Mouse (Mus musculus): ENCODE measurements around the gene Bok. TPM values are rescaled to one million over a fixed set of nuclear protein-coding genes. Genes with fewer than 3 reads are reported as not detected.
A peak's percentile ranks its signal among the peaks of the same experiment; 100 is the strongest.

Gene Bok
- polyA plus RNA-seq, 1 experiment from 2014 or later = 66.8 TPM

GRCm38 (mm10) chr1:93724623-93725022 is 39.2 kb downstream of the Bok start:
- H3K4me2 ChIP-seq (ENCODE audit: low read depth, low read length) = no peak overlapping the region
- no peak for ATAC-seq (ENCODE audit: insufficient read depth, low FRiP score)
- H3K9me3 ChIP-seq (replicated peaks; ENCODE audit: control insufficient read depth, low read length) = no peaks in the 10 kb centered on the region
- no peaks in the 10 kb centered on the region for H3K36me3 ChIP-seq (ENCODE audit: control insufficient read depth, insufficient read depth, low read length)
- H3K9ac ChIP-seq (ENCODE audit: low read length) = no peak overlapping the region
- no peak overlapping the region for H3K27ac ChIP-seq (ENCODE audit: low read length)
- no peaks in the 10 kb centered on the region for H3K27me3 ChIP-seq (ENCODE audit: control insufficient read depth, insufficient read depth, low read length)
- H3K4me3 ChIP-seq (replicated peaks; ENCODE audit: low read length) = no peak overlapping the region
- 70% methylated on average over 3 of the region's 3 CpGs for WGBS
- no peaks in the 10 kb centered on the region for H3K4me1 ChIP-seq (ENCODE audit: control insufficient read depth, insufficient read depth, low read length)

- ATAC-seq (ENCODE audit: insufficient read depth, low FRiP score) = no peak
- WGBS = 85% methylated on average over 5 of the region's 5 CpGs
These were observed 40.2 kb downstream of the Bok start for GRCm38 (mm10) chr1:93725665-93726064.

GRCm38 (mm10) chr1:93726116-93726515 is 40.7 kb downstream of the Bok start:
- H3K9me3 ChIP-seq (replicated peaks; ENCODE audit: control insufficient read depth, low read length) = no peaks in the 10 kb centered on the region
- WGBS = 77% methylated on average over 3 of the region's 3 CpGs
- ATAC-seq (ENCODE audit: insufficient read depth, low FRiP score) = no peak
- no peak overlapping the region for H3K4me3 ChIP-seq (replicated peaks; ENCODE audit: low read length)
- no peaks in the 10 kb centered on the region for H3K36me3 ChIP-seq (ENCODE audit: control insufficient read depth, insufficient read depth, low read length)
- H3K27ac ChIP-seq (ENCODE audit: low read length) = no peak overlapping the region
- no peaks in the 10 kb centered on the region for H3K4me1 ChIP-seq (ENCODE audit: control insufficient read depth, insufficient read depth, low read length)
- no peak overlapping the region for H3K9ac ChIP-seq (ENCODE audit: low read length)
- no peaks in the 10 kb centered on the region for H3K27me3 ChIP-seq (ENCODE audit: control insufficient read depth, insufficient read depth, low read length)
- H3K4me2 ChIP-seq (ENCODE audit: low read depth, low read length) = no peak overlapping the region

More at GRCm38 (mm10) chr1:93725665-93726064, 40.2 kb downstream of the Bok start:
- Histone ChIP-seq H3K4me3 (replicated peaks; ENCODE audit: low read length) (no peak overlapping the region), H3K4me1 (ENCODE audit: control insufficient read depth, insufficient read depth, low read length) (no peaks in the 10 kb centered on the region), H3K27ac (ENCODE audit: low read length) (no peak overlapping the region), H3K27me3 (ENCODE audit: control insufficient read depth, insufficient read depth, low read length) (no peaks in the 10 kb centered on the region), H3K4me2 (ENCODE audit: low read depth, low read length) (no peak overlapping the region), H3K36me3 (ENCODE audit: control insufficient read depth, insufficient read depth, low read length) (no peaks in the 10 kb centered on the region), H3K9ac (ENCODE audit: low read length) (no peak overlapping the region), H3K9me3 (replicated peaks; ENCODE audit: control insufficient read depth, low read length) (no peaks in the 10 kb centered on the region)

DNA sequence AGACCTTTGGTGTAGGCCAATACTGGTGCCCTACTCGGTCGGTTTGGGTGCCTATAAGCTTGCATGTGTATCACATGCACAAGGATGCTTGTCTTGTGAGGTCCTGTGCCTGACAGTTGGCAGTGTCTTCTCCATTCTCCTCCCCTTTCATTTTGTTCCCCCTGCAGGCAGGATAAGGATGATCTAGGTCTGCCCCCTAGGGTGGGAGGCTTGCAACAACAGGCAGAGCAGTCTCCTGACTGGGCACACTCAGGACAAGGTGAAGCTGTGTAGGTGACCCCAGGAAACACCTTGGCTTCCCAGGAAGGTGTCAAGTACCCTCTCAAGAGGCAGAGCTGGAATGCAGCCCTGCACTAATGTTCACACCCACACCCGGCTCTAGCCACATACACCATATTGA is 41.5 kb downstream of the Bok start:
- 64% methylated on average over 3 of the region's 3 CpGs for WGBS
- H3K9me3 ChIP-seq (replicated peaks; ENCODE audit: control insufficient read depth, low read length) = no peaks in the 10 kb centered on the region
- no peak overlapping the region for H3K27ac ChIP-seq (ENCODE audit: low read length)
- no peaks in the 10 kb centered on the region for H3K27me3 ChIP-seq (ENCODE audit: control insufficient read depth, insufficient read depth, low read length)
- H3K4me3 ChIP-seq (replicated peaks; ENCODE audit: low read length) = no peak overlapping the region
- no peak overlapping the region for H3K9ac ChIP-seq (ENCODE audit: low read length)
- H3K4me1 ChIP-seq (ENCODE audit: control insufficient read depth, insufficient read depth, low read length) = no peaks in the 10 kb centered on the region
- no peak overlapping the region for H3K4me2 ChIP-seq (ENCODE audit: low read depth, low read length)
- peak; percentile 34; the same call in 1 of the 2 replicates for ATAC-seq (ENCODE audit: insufficient read depth, low FRiP score)
- no peaks in the 10 kb centered on the region for H3K36me3 ChIP-seq (ENCODE audit: control insufficient read depth, insufficient read depth, low read length)

GRCm38 (mm10) chr1:93731103-93731502 is 45.6 kb downstream of the Bok start:
- H3K9ac ChIP-seq (ENCODE audit: low read length) = no peak overlapping the region
- 93% methylated on average over 5 of the region's 5 CpGs for WGBS
- ATAC-seq (ENCODE audit: insufficient read depth, low FRiP score) = no peak

DNA sequence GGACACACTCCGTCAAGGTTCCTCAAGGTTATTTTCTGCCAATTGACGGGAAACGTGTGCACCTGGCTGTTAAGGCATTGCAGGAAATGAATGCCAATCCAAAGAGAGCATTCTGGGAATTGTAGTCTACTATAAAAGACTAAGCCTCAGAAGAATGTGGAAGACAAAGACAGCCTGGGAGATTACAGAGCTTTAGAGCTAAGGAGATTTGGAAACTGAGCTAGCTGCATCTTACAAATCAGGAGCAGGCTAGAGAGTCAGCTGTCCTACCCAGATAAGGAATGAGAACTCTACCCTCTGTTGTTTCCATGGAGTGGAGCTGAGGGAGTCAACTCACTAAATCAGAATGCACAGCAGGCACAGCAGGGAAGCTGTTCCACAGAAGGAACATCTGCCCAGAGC is 46.4 kb downstream of the Bok start:
- no peak for ATAC-seq (ENCODE audit: insufficient read depth, low FRiP score)
- H3K9ac ChIP-seq (ENCODE audit: low read length) = no peak overlapping the region
- H3K27ac ChIP-seq (ENCODE audit: low read length) = no peak overlapping the region
- no peaks in the 10 kb centered on the region for H3K9me3 ChIP-seq (replicated peaks; ENCODE audit: control insufficient read depth, low read length)
- peak overlapping the region; percentile 34; the same call in 1 of the 2 replicates for H3K4me2 ChIP-seq (ENCODE audit: low read depth, low read length)
- no peaks in the 10 kb centered on the region for H3K27me3 ChIP-seq (ENCODE audit: control insufficient read depth, insufficient read depth, low read length)
- no peaks in the 10 kb centered on the region for H3K36me3 ChIP-seq (ENCODE audit: control insufficient read depth, insufficient read depth, low read length)
- 36% methylated on average over 3 of the region's 3 CpGs for WGBS
- no peaks in the 10 kb centered on the region for H3K4me1 ChIP-seq (ENCODE audit: control insufficient read depth, insufficient read depth, low read length)
- no peak overlapping the region for H3K4me3 ChIP-seq (replicated peaks; ENCODE audit: low read length)

More at GRCm38 (mm10) chr1:93731103-93731502, 45.6 kb downstream of the Bok start:
- no peaks in the 10 kb centered on the region for H3K4me1 ChIP-seq (ENCODE audit: control insufficient read depth, insufficient read depth, low read length)
- H3K36me3 ChIP-seq (ENCODE audit: control insufficient read depth, insufficient read depth, low read length) = no peaks in the 10 kb centered on the region
- H3K4me2 ChIP-seq (ENCODE audit: low read depth, low read length) = no peak overlapping the region
- H3K27ac ChIP-seq (ENCODE audit: low read length) = no peak overlapping the region
- H3K4me3 ChIP-seq (replicated peaks; ENCODE audit: low read length) = no peak overlapping the region
- H3K27me3 ChIP-seq (ENCODE audit: control insufficient read depth, insufficient read depth, low read length) = no peaks in the 10 kb centered on the region
- H3K9me3 ChIP-seq (replicated peaks; ENCODE audit: control insufficient read depth, low read length) = no peaks in the 10 kb centered on the region

DNA sequence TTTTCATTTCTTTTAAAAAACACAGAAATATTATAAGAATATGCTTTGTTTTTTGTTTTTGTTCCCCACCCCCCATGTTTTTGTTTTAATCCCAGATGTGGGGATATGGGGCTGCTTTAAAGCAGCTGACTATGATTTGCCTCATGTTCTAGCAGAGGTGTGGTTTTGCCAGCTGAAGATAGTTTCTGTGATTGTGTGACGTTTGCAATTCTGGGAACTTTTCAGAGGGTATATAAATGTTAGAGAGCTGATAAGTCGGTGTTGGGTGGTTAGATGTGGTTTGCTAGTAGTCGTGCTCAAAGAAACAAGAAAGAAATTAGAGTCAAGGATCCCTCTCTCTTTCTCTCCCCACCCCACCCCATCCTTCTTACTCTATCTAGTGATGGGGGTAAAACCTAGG is 50.4 kb downstream of the Bok start:
- H3K9ac ChIP-seq (ENCODE audit: low read length) = no peak overlapping the region
- ATAC-seq (ENCODE audit: insufficient read depth, low FRiP score) = no peak
- no peak overlapping the region for H3K4me3 ChIP-seq (replicated peaks; ENCODE audit: low read length)
- WGBS = 87% methylated on average over 3 of the region's 3 CpGs
- no peaks in the 10 kb centered on the region for H3K36me3 ChIP-seq (ENCODE audit: control insufficient read depth, insufficient read depth, low read length)
- no peaks in the 10 kb centered on the region for H3K9me3 ChIP-seq (replicated peaks; ENCODE audit: control insufficient read depth, low read length)
- no peak overlapping the region for H3K27ac ChIP-seq (ENCODE audit: low read length)
- H3K4me1 ChIP-seq (ENCODE audit: control insufficient read depth, insufficient read depth, low read length) = no peaks in the 10 kb centered on the region
- H3K27me3 ChIP-seq (ENCODE audit: control insufficient read depth, insufficient read depth, low read length) = no peaks in the 10 kb centered on the region
- H3K4me2 ChIP-seq (ENCODE audit: low read depth, low read length) = no peak overlapping the region

GRCm38 (mm10) chr1:93737711-93738110 is 52.3 kb downstream of the Bok start:
- no peak overlapping the region for H3K4me3 ChIP-seq (replicated peaks; ENCODE audit: low read length)
- H3K4me2 ChIP-seq (ENCODE audit: low read depth, low read length) = no peak overlapping the region
- H3K27me3 ChIP-seq (ENCODE audit: control insufficient read depth, insufficient read depth, low read length) = no peaks in the 10 kb centered on the region
- ATAC-seq (ENCODE audit: insufficient read depth, low FRiP score) = no peak
- no peaks in the 10 kb centered on the region for H3K36me3 ChIP-seq (ENCODE audit: control insufficient read depth, insufficient read depth, low read length)
- H3K4me1 ChIP-seq (ENCODE audit: control insufficient read depth, insufficient read depth, low read length) = no peaks in the 10 kb centered on the region
- no peak overlapping the region for H3K9ac ChIP-seq (ENCODE audit: low read length)
- no peaks in the 10 kb centered on the region for H3K9me3 ChIP-seq (replicated peaks; ENCODE audit: control insufficient read depth, low read length)
- WGBS = 96% methylated on average over 5 of the region's 5 CpGs
- H3K27ac ChIP-seq (ENCODE audit: low read length) = no peak overlapping the region

DNA sequence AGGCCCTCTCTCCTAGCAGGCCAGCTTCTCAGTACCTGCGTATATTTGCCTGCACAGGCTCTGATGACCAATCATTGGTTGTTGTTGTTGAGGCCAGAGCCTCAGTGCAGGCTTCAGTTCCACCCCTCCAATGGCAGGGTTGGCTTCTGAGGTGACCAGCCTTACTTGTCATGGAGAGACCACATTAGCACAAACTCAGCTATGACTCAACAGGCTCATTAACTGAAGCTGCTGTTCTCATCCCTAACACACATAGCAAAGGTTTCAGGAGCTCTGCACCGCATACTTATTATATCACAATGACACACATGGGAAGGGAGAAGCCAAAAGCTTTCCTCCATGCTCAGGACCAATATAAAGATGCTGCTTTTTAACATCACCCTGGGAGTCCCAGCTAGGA is 55.2 kb downstream of the Bok start:
- H3K4me3 ChIP-seq (replicated peaks; ENCODE audit: low read length) = no peak overlapping the region
- no peak for ATAC-seq (ENCODE audit: insufficient read depth, low FRiP score)
- no peak overlapping the region for H3K27ac ChIP-seq (ENCODE audit: low read length)
- no peak overlapping the region for H3K4me2 ChIP-seq (ENCODE audit: low read depth, low read length)
- 94% methylated on average over 2 of the region's 2 CpGs for WGBS
- H3K9me3 ChIP-seq (replicated peaks; ENCODE audit: control insufficient read depth, low read length) = no peaks in the 10 kb centered on the region
- H3K9ac ChIP-seq (ENCODE audit: low read length) = no peak overlapping the region
- H3K27me3 ChIP-seq (ENCODE audit: control insufficient read depth, insufficient read depth, low read length) = no peaks in the 10 kb centered on the region
- no peaks in the 10 kb centered on the region for H3K36me3 ChIP-seq (ENCODE audit: control insufficient read depth, insufficient read depth, low read length)
- no peaks in the 10 kb centered on the region for H3K4me1 ChIP-seq (ENCODE audit: control insufficient read depth, insufficient read depth, low read length)

- Histone ChIP-seq H3K9me3 (replicated peaks; ENCODE audit: control insufficient read depth, low read length) (no peaks in the 10 kb centered on the region), H3K36me3 (ENCODE audit: control insufficient read depth, insufficient read depth, low read length) (no peaks in the 10 kb centered on the region), H3K9ac (ENCODE audit: low read length) (no peak overlapping the region), H3K4me1 (ENCODE audit: control insufficient read depth, insufficient read depth, low read length) (no peaks in the 10 kb centered on the region), H3K4me2 (ENCODE audit: low read depth, low read length) (no peak overlapping the region), H3K27me3 (ENCODE audit: control insufficient read depth, insufficient read depth, low read length) (no peaks in the 10 kb centered on the region), H3K27ac (ENCODE audit: low read length) (no peak overlapping the region), H3K4me3 (replicated peaks; ENCODE audit: low read length) (no peak overlapping the region)
- ATAC-seq (ENCODE audit: insufficient read depth, low FRiP score) = no peak
- WGBS = 60% methylated on average over 4 of the region's 4 CpGs
These were observed 56.5 kb downstream of the Bok start for GRCm38 (mm10) chr1:93741987-93742386.
